In the genomic region with DNA sequence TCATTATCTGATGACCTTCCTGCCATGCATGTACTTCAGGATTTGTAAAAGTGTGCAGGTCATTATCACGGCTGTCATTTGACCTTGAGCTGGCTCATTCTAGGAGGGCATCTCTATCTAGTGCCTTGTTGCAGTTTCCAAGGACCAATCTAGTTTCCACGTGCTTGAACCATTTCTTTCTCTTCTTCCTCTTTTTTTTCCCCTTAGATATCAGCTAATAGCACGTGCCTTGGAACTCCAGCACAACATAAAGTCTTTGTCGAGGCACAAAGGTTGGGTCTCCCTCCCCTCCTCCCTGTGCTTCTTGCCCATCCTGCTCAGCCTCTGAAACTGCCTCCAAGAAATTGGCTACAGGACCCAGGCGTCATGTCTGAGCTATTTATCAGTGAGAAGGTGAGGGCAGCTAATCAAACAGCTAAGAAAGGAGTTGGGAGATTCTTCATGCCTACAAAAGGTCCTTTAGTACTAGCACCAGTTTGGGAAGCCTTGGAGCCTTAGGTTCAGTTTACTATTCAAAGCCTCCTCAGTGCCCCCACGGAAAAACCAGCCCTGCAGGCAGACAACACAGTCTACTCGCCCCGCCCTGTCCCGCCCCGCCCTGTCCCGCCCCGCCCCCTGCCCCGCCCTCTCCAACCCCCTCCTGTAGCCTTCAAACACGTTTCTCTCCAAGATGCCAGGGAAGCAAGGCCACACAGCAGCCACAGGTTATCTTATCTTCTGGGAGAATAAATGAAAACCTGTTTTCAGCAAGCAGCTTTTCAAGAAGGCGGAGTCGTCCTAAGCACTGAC, we compare ENCODE assay signal across 12 mouse cellular contexts.
DNase-seq lines count a peak whose midpoint lies in the region; ATAC-seq lines count a peak whose summit lies in the region.
"Had no signal": no experiment of that assay in that cellular context is flagged by ENCODE, and none has a peak within 500 bp of the region (broad histone marks: within the 10 kb centered on the region; RNA-seq: fewer than 3 reads in every experiment).

No protein-coding gene starts in this region.

- H3K4me2 ChIP-seq in heart, embryonic 12.5 days, result peak overlapping the region; percentile 54
- no peak overlapping the region for H3K4me2 ChIP-seq in midbrain, embryonic 15.5 days
- no peak overlapping the region for H3K4me2 ChIP-seq in forebrain, embryonic 13.5 days
- H3K4me2 ChIP-seq in stomach, embryonic 15.5 days, result peak overlapping the region; percentile 29

- WGBS in heart, embryonic 12.5 days, result 11% methylated on average over 16 of the region's 16 CpGs
- whole genome bisulfite sequencing in midbrain, embryonic 10.5 days, result 18% methylated on average over 16 of the region's 16 CpGs
- WGBS in midbrain, embryonic 15.5 days, result 18% methylated on average over 16 of the region's 16 CpGs
- 18% methylated on average over 14 of the region's 16 CpGs for WGBS in forebrain, embryonic 13.5 days
- WGBS in stomach, embryonic 15.5 days, result 18% methylated on average over 16 of the region's 16 CpGs

- H3K27ac ChIP-seq in heart, embryonic 12.5 days (ENCODE audit: poor library complexity, severe bottlenecking), result no peak overlapping the region
- no peak overlapping the region for H3K27ac ChIP-seq in midbrain, embryonic 10.5 days (replicated peaks)
- no peak overlapping the region for H3K27ac ChIP-seq in midbrain, embryonic 15.5 days
- H3K27ac ChIP-seq in forebrain, embryonic 13.5 days, result no peak overlapping the region
- no peak overlapping the region for H3K27ac ChIP-seq in stomach, embryonic 15.5 days

- peak; percentile 48; the same call in 1 of the 2 replicates for ATAC-seq in heart, embryonic 12.5 days (ENCODE audit: insufficient number of reproducible peaks, low FRiP score)
- no peak for ATAC-seq in midbrain, embryonic 15.5 days (replicated peaks)
- ATAC-seq in forebrain, embryonic 13.5 days, result 0 out of 2 replicates have a peak, but pooled peaks have one; percentile 14
- peak; percentile 27; the same call in 1 of the 2 replicates for ATAC-seq in stomach, embryonic 15.5 days (ENCODE audit: insufficient read depth, low FRiP score, low read depth)
- ATAC-seq: CD4-positive, CD25-positive, alpha-beta regulatory T cell, adult 4 months had no signal

- H3K9me3 ChIP-seq in heart, embryonic 12.5 days (replicated peaks), result no peaks in the 10 kb centered on the region
- no peaks in the 10 kb centered on the region for H3K9me3 ChIP-seq in midbrain, embryonic 10.5 days (replicated peaks)
- H3K9me3 ChIP-seq in midbrain, embryonic 15.5 days, result no peaks in the 10 kb centered on the region
- H3K9me3 ChIP-seq in forebrain, embryonic 13.5 days (replicated peaks), result no peaks in the 10 kb centered on the region
- H3K9me3 ChIP-seq in stomach, embryonic 15.5 days, result no peaks in the 10 kb centered on the region
- H3K9me3 ChIP-seq: megakaryocyte, embryonic 14.5 days had no signal

- peaks cover 9% of the 10 kb centered on the region for H3K27me3 ChIP-seq in heart, embryonic 12.5 days (replicated peaks)
- H3K27me3 ChIP-seq in midbrain, embryonic 10.5 days (ENCODE audit: low read depth, poor library complexity, severe bottlenecking), result peaks cover 6% of the 10 kb centered on the region; the same call in 1 of the 2 replicates
- no peaks in the 10 kb centered on the region for H3K27me3 ChIP-seq in midbrain, embryonic 15.5 days (replicated peaks)
- no peaks in the 10 kb centered on the region for H3K27me3 ChIP-seq in forebrain, embryonic 13.5 days
- H3K27me3 ChIP-seq in stomach, embryonic 15.5 days (replicated peaks), result no peaks in the 10 kb centered on the region
- H3K27me3 ChIP-seq: megakaryocyte, embryonic 14.5 days had no signal

- no peak for DNase-seq in heart, postnatal 10 days
- DNase-seq in midbrain, embryonic 10.5 days (ENCODE audit: low spot score), result peak; percentile 23
- DNase-seq in thymus, postnatal 36 days, result no peak
- no peak for DNase-seq in left cerebral cortex, adult 18-20 months (ENCODE audit: low spot score in 2 of 2)
- DNase-seq: cerebellum, adult 18-20 months; kidney, adult 2 months had no signal

- peaks cover 8% of the 10 kb centered on the region for H3K4me1 ChIP-seq in heart, embryonic 12.5 days (replicated peaks)
- H3K4me1 ChIP-seq in midbrain, embryonic 10.5 days, result peaks cover 7% of the 10 kb centered on the region
- H3K4me1 ChIP-seq in midbrain, embryonic 15.5 days, result peaks cover 6% of the 10 kb centered on the region
- H3K4me1 ChIP-seq in forebrain, embryonic 13.5 days, result peaks cover 9% of the 10 kb centered on the region
- H3K4me1 ChIP-seq in stomach, embryonic 15.5 days, result no peaks in the 10 kb centered on the region; the same call in 1 of the 2 replicates
- H3K4me1 ChIP-seq: megakaryocyte, embryonic 14.5 days had no signal

- H3K9ac ChIP-seq in heart, embryonic 12.5 days, result no peak overlapping the region
- H3K9ac ChIP-seq in midbrain, embryonic 15.5 days, result no peak overlapping the region
- no peak overlapping the region for H3K9ac ChIP-seq in forebrain, embryonic 13.5 days
- no peak overlapping the region for H3K9ac ChIP-seq in stomach, embryonic 15.5 days

- H3K36me3 ChIP-seq in heart, embryonic 12.5 days, result no peaks in the 10 kb centered on the region
- H3K36me3 ChIP-seq in midbrain, embryonic 10.5 days, result no peaks in the 10 kb centered on the region
- no peaks in the 10 kb centered on the region for H3K36me3 ChIP-seq in midbrain, embryonic 15.5 days (replicated peaks)
- no peaks in the 10 kb centered on the region for H3K36me3 ChIP-seq in forebrain, embryonic 13.5 days (ENCODE audit: poor library complexity, severe bottlenecking)
- no peaks in the 10 kb centered on the region for H3K36me3 ChIP-seq in stomach, embryonic 15.5 days

- intact Hi-C loops in heart, postnatal 10 days (cut with DNase I), result loop anchor here (10.0 kb wide), 2 partner anchors 168 to 348 kb away; no protein-coding TSS in a partner anchor

- peak overlapping the region; percentile 14; the same call in 1 of the 2 replicates for H3K4me3 ChIP-seq in heart, embryonic 12.5 days
- H3K4me3 ChIP-seq in midbrain, embryonic 10.5 days, result peak overlapping the region; percentile 14; the same call in 1 of the 2 replicates
- H3K4me3 ChIP-seq in midbrain, embryonic 15.5 days, result no peak overlapping the region
- no peak overlapping the region for H3K4me3 ChIP-seq in forebrain, embryonic 13.5 days
- no peak overlapping the region for H3K4me3 ChIP-seq in stomach, embryonic 15.5 days (replicated peaks)
- H3K4me3 ChIP-seq: megakaryocyte, embryonic 14.5 days had no signal

Comparison
In these comparisons a context has a peak if more than half of its experiments do, and no peak if none do; other contexts are left out.
1. H3K4me3 ChIP-seq: peak in heart, embryonic 12.5 days (single experiment) and midbrain, embryonic 10.5 days (single experiment); none in midbrain, embryonic 15.5 days (single experiment), forebrain, embryonic 13.5 days (single experiment) and stomach, embryonic 15.5 days (single experiment).
2. H3K4me2 ChIP-seq: peak in heart, embryonic 12.5 days (single experiment) and stomach, embryonic 15.5 days (single experiment); none in midbrain, embryonic 15.5 days (single experiment) and forebrain, embryonic 13.5 days (single experiment).